Mouse (Mus musculus): ENCODE measurements around the gene Ggps1. TPM values are rescaled to one million over a fixed set of nuclear protein-coding genes. Genes with fewer than 3 reads are reported as not detected.

Ggps1 gene
- polyA plus RNA-seq, 1 experiment, result 8.6 TPM

DNA sequence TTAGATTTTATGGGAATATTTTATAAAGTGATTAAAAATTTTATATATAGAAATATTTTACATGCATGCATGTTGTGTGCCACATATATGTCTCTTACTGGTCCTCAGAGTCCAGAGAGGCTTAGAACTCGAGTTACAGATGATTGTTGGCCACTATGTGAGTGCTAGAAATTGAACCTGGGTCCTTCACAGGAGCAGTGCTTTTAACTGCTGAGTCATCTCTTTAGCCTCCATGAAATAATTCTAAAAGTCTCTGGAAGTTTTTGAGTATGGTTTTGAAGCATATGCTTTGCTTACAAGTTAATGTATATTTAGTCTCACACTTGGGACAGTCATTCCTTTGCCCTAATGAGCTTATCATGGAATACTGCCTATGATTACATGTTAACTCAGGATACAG, 12.0 kb upstream of the Ggps1 start:
- H3K79me2 ChIP-seq (ENCODE audit: control insufficient read depth, insufficient read depth), result peaks cover 100% of the 10 kb centered on the region
- H3K79me3 ChIP-seq (ENCODE audit: low read depth), result peaks cover 88% of the 10 kb centered on the region
- H3K4me3 ChIP-seq (ENCODE audit: insufficient read depth, poor library complexity, severe bottlenecking), result no peak overlapping the region
- H3ac ChIP-seq (ENCODE audit: control insufficient read depth, insufficient read length, low read depth), result no peak overlapping the region
- peaks cover 5% of the 10 kb centered on the region for H3K36me3 ChIP-seq (ENCODE audit: control insufficient read depth, insufficient read depth)
- H3K27me3 ChIP-seq (ENCODE audit: control insufficient read depth, insufficient read depth, insufficient read length), result no peaks in the 10 kb centered on the region
- no peak for TF ChIP-seq CEBPB (IDR thresholded peaks at IDR 0.05; ENCODE audit: low read depth)
- no peak for TF ChIP-seq CTCF (IDR thresholded peaks at IDR 0.05; ENCODE audit: control insufficient read depth, insufficient read depth, insufficient read length)
- TF ChIP-seq MAX (IDR thresholded peaks at IDR 0.05), result no peak
- no peak for TF ChIP-seq MYOD1 (IDR thresholded peaks at IDR 0.05; ENCODE audit: control insufficient read depth, insufficient read length, low read depth)
- TF ChIP-seq USF1 (IDR thresholded peaks at IDR 0.05; ENCODE audit: low read depth), result no peak
- TF ChIP-seq FOSL1 (IDR thresholded peaks at IDR 0.05; ENCODE audit: insufficient read depth, low read length, poor library complexity, severe bottlenecking), result no peak
- no peak for TF ChIP-seq MYOG (IDR thresholded peaks at IDR 0.05; ENCODE audit: control insufficient read depth, extremely low read depth, insufficient read length)

DNA sequence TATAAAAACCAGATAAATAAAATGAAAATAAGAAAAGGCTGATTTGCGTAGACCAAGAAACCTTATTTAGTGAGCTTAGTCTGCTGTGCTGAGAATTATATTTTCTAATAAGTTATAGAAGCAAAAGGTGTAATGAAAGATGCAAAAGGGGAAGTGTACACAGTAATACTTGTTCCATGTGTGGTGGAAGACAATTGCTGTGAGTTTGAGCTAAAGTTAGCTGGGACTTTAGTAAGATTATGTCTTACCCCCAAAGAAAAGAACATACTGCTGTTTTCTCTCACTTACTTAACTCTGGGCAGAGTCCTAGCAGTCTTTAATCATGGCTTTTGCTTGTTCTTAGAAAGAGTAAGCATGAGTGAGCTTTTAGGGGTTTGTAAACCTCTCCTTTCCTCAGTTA, 11.1 kb upstream of the Ggps1 start:
- Histone ChIP-seq H3K27me3 (ENCODE audit: control insufficient read depth, insufficient read depth, insufficient read length) (no peaks in the 10 kb centered on the region), H3ac (ENCODE audit: control insufficient read depth, insufficient read length, low read depth) (no peak overlapping the region), H3K79me2 (ENCODE audit: control insufficient read depth, insufficient read depth) (peaks cover 100% of the 10 kb centered on the region), H3K36me3 (ENCODE audit: control insufficient read depth, insufficient read depth) (peaks cover 5% of the 10 kb centered on the region), H3K4me3 (ENCODE audit: insufficient read depth, poor library complexity, severe bottlenecking) (no peak overlapping the region), H3K79me3 (ENCODE audit: low read depth) (peaks cover 87% of the 10 kb centered on the region)
- TF ChIP-seq CEBPB (IDR thresholded peaks at IDR 0.05; ENCODE audit: low read depth) (no peak), MYOD1 (IDR thresholded peaks at IDR 0.05; ENCODE audit: control insufficient read depth, insufficient read length, low read depth) (no peak), USF1 (IDR thresholded peaks at IDR 0.05; ENCODE audit: low read depth) (no peak), FOSL1 (IDR thresholded peaks at IDR 0.05; ENCODE audit: insufficient read depth, low read length, poor library complexity, severe bottlenecking) (no peak), MAX (IDR thresholded peaks at IDR 0.05) (no peak), MYOG (IDR thresholded peaks at IDR 0.05; ENCODE audit: control insufficient read depth, extremely low read depth, insufficient read length) (no peak), CTCF (IDR thresholded peaks at IDR 0.05; ENCODE audit: control insufficient read depth, insufficient read depth, insufficient read length) (no peak)

DNA sequence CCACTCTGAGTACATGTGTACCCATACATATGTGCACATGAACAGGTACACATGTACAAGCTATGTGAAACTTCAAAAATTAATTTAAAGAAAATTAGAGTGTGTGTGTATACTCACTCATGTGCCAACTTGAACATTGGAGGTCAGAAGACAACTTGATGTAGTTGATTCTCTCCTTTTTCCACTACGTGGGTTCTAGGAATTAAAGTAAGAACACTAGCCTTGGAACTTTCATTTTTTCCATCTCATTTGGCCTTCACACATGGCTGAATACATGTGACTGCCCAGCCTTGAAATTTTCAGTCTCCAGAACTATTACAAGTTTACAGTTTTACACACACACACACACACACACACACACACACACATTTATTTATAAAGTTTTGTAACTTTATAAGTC, 6.0 kb upstream of the Ggps1 start:
- Histone ChIP-seq H3K27me3 (ENCODE audit: control insufficient read depth, insufficient read depth, insufficient read length) (no peaks in the 10 kb centered on the region), H3K4me3 (ENCODE audit: insufficient read depth, poor library complexity, severe bottlenecking) (no peak overlapping the region), H3K36me3 (ENCODE audit: control insufficient read depth, insufficient read depth) (peaks cover 21% of the 10 kb centered on the region), H3K79me3 (ENCODE audit: low read depth) (peaks cover 82% of the 10 kb centered on the region), H3K79me2 (ENCODE audit: control insufficient read depth, insufficient read depth) (peaks cover 100% of the 10 kb centered on the region), H3ac (ENCODE audit: control insufficient read depth, insufficient read length, low read depth) (no peak overlapping the region)
- TF ChIP-seq MYOG (IDR thresholded peaks at IDR 0.05; ENCODE audit: control insufficient read depth, extremely low read depth, insufficient read length), result no peak
- no peak for TF ChIP-seq USF1 (IDR thresholded peaks at IDR 0.05; ENCODE audit: low read depth)
- no peak for TF ChIP-seq MAX (IDR thresholded peaks at IDR 0.05)
- TF ChIP-seq FOSL1 (IDR thresholded peaks at IDR 0.05; ENCODE audit: insufficient read depth, low read length, poor library complexity, severe bottlenecking), result no peak
- no peak for TF ChIP-seq CEBPB (IDR thresholded peaks at IDR 0.05; ENCODE audit: low read depth)
- no peak for TF ChIP-seq CTCF (IDR thresholded peaks at IDR 0.05; ENCODE audit: control insufficient read depth, insufficient read depth, insufficient read length)
- no peak for TF ChIP-seq MYOD1 (IDR thresholded peaks at IDR 0.05; ENCODE audit: control insufficient read depth, insufficient read length, low read depth)

DNA sequence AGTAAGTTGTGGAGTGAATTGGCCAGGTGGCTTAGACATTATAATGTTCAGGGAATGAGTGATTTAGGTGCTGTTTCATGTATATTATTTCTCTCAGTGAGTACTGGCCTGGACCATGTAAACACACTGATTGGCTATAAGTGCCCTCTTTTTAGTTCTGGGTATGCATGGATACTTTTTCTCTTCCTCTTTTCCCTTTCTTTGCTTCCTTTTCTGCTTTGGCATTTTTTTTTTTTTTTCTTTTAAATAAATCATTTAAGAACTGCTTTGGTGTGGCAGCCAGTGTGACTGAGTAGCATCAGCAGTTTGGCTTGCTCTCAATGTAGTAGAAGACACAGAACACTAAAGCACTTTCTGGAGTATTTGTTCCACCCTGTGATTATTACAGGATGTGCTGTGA, 4.7 kb upstream of the Ggps1 start:
- H3K4me3 ChIP-seq (ENCODE audit: insufficient read depth, poor library complexity, severe bottlenecking), result no peak overlapping the region
- H3ac ChIP-seq (ENCODE audit: control insufficient read depth, insufficient read length, low read depth), result no peak overlapping the region
- peaks cover 21% of the 10 kb centered on the region for H3K36me3 ChIP-seq (ENCODE audit: control insufficient read depth, insufficient read depth)
- peaks cover 75% of the 10 kb centered on the region for H3K79me3 ChIP-seq (ENCODE audit: low read depth)
- TF ChIP-seq USF1 (IDR thresholded peaks at IDR 0.05; ENCODE audit: low read depth) (no peak), CTCF (IDR thresholded peaks at IDR 0.05; ENCODE audit: control insufficient read depth, insufficient read depth, insufficient read length) (no peak), MYOG (IDR thresholded peaks at IDR 0.05; ENCODE audit: control insufficient read depth, extremely low read depth, insufficient read length) (no peak), FOSL1 (IDR thresholded peaks at IDR 0.05; ENCODE audit: insufficient read depth, low read length, poor library complexity, severe bottlenecking) (no peak), MAX (IDR thresholded peaks at IDR 0.05) (no peak), CEBPB (IDR thresholded peaks at IDR 0.05; ENCODE audit: low read depth) (no peak), MYOD1 (IDR thresholded peaks at IDR 0.05; ENCODE audit: control insufficient read depth, insufficient read length, low read depth) (no peak)
- peaks cover 93% of the 10 kb centered on the region for H3K79me2 ChIP-seq (ENCODE audit: control insufficient read depth, insufficient read depth)
- H3K27me3 ChIP-seq (ENCODE audit: control insufficient read depth, insufficient read depth, insufficient read length), result no peaks in the 10 kb centered on the region

DNA sequence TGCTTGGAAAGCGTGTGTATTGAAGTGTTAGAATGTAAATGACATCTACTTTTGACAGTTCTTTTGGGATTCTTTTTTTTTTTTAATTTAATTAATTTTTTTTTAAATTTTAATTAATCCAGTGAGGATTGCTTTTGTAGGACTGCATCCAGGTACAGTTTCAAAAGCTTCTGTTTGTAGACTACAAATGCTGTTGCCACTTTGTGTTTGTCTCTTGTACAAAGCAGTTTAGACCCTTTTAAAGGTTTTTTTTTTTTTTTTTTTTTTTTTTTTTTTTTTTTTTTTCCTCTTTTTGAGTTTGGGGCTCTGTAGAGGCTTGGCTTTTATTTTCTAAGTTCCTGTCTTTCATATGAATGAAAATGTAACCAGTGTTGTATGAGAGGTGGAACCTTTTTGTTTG, 2.4 kb upstream of the Ggps1 start:
- H3K27me3 ChIP-seq (ENCODE audit: control insufficient read depth, insufficient read depth, insufficient read length), result no peaks in the 10 kb centered on the region
- H3K36me3 ChIP-seq (ENCODE audit: control insufficient read depth, insufficient read depth), result peaks cover 16% of the 10 kb centered on the region
- peaks cover 75% of the 10 kb centered on the region for H3K79me3 ChIP-seq (ENCODE audit: low read depth)
- TF ChIP-seq MYOD1 (IDR thresholded peaks at IDR 0.05; ENCODE audit: control insufficient read depth, insufficient read length, low read depth) (no peak), FOSL1 (IDR thresholded peaks at IDR 0.05; ENCODE audit: insufficient read depth, low read length, poor library complexity, severe bottlenecking) (no peak), CTCF (IDR thresholded peaks at IDR 0.05; ENCODE audit: control insufficient read depth, insufficient read depth, insufficient read length) (no peak), MAX (IDR thresholded peaks at IDR 0.05) (no peak)
- H3ac ChIP-seq (ENCODE audit: control insufficient read depth, insufficient read length, low read depth), result no peak overlapping the region
- no peak overlapping the region for H3K4me3 ChIP-seq (ENCODE audit: insufficient read depth, poor library complexity, severe bottlenecking)
- peaks cover 92% of the 10 kb centered on the region for H3K79me2 ChIP-seq (ENCODE audit: control insufficient read depth, insufficient read depth)

DNA sequence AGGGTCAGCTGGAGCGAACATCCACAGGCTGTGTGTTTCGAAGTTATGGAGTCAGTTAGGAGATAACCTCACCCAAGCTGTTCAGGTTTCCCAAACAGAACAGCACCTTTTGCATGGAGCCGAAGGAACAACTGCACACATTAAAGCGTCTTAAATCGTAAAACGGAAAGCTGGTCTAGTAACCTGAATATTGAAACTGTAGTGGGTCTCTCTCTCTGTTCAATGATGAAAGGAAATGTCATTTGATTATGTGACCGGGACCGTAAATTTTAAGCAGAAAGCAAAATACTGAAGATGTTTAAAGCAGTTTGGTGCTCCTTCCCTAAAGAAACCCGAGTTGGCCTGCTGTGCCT, 1.7 kb upstream of the Ggps1 start:
- peaks cover 92% of the 10 kb centered on the region for H3K79me2 ChIP-seq (ENCODE audit: control insufficient read depth, insufficient read depth)

More for the DNA sequence above, 1.7 kb upstream of the Ggps1 start:
- TF ChIP-seq FOSL1 (IDR thresholded peaks at IDR 0.05; ENCODE audit: insufficient read depth, low read length, poor library complexity, severe bottlenecking), result no peak
- TF ChIP-seq MYOD1 (IDR thresholded peaks at IDR 0.05; ENCODE audit: control insufficient read depth, insufficient read length, low read depth), result no peak
- no peak for TF ChIP-seq CEBPB (IDR thresholded peaks at IDR 0.05; ENCODE audit: low read depth)
- Histone ChIP-seq H3K79me3 (ENCODE audit: low read depth) (peaks cover 75% of the 10 kb centered on the region), H3ac (ENCODE audit: control insufficient read depth, insufficient read length, low read depth) (peak overlapping the region; percentile 96), H3K4me3 (ENCODE audit: insufficient read depth, poor library complexity, severe bottlenecking) (peak overlapping the region; percentile 84), H3K27me3 (ENCODE audit: control insufficient read depth, insufficient read depth, insufficient read length) (no peaks in the 10 kb centered on the region), H3K36me3 (ENCODE audit: control insufficient read depth, insufficient read depth) (peaks cover 16% of the 10 kb centered on the region)
